Mouse (Mus musculus) gastrocnemius, adult 2 months (tissue): ENCODE measurements at regions not wholly inside any gene's neighbourhood (a gene's known extent, or its start where the extent isn't known, plus 50 kb on each side); places are given as distances from the start of the nearest gene placed in this dataset.

Experiments used
- DNase-seq: peaks from one replicate; pipeline ENCODE4 v3.0.0; 2022
- H3K27ac ChIP-seq: fragments of 200-600 bp; 2 replicates; pipeline ENCODE4 v1.8.1; 2022; ENCODE audit warnings: mild to moderate bottlenecking
- H3K4me3 ChIP-seq: fragments of 200-600 bp; 2 replicates; pipeline ENCODE4 v1.8.1; 2022; ENCODE audit warnings: mild to moderate bottlenecking, moderate library complexity
- CTCF ChIP-seq: fragments of 200-600 bp; IDR thresholded peaks from 2 replicates; pipeline ENCODE4 v1.8.1; 2022; ENCODE audit warnings: antibody characterized with exemption, mild to moderate bottlenecking, moderate library complexity
- intact Hi-C: fragments of 180-260 bp; cut with DNase I; formaldehyde crosslinking; loops from one replicate; pipeline ENCODE4 v1.15.1; 2025

DNA sequence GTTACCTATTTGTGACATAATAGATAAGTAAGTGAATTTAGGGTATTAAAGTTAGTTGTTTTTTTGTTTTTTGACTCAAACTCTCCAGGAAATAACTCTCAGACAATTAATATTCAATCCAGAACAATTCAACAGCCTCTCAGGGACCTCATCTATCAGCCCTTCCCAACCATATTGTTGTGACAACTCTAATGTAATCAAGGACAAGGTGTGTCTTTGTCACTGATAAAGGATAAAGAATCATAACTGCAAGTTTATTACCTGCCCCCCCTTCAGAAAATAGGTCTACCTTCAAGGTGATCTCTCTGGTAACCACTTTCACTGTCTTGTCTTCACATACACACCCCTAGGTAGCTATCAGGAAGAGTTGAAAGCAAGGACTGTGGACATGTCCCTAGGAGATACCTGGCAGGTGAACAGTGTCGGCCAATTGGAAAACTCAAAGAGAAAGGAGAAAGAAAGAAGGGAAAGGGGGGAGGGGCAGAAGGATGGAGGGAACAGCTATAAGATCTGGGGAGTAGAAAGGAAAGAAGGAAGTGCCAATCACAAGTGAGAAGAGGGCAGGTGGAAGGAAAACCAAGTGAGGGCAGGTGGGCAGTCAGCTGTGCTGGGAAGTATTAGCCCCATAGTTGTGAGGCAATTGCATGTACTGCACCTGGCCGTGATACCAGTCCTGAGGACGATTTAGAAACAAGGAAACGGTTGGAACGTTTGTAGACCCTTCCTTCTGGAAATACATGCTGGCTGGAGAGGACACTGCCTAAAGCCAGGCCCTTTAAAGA is 51.3 kb upstream of the Gm47985 start:
- TF ChIP-seq CTCF = no peak
- intact Hi-C loops = no loop called here

DNA sequence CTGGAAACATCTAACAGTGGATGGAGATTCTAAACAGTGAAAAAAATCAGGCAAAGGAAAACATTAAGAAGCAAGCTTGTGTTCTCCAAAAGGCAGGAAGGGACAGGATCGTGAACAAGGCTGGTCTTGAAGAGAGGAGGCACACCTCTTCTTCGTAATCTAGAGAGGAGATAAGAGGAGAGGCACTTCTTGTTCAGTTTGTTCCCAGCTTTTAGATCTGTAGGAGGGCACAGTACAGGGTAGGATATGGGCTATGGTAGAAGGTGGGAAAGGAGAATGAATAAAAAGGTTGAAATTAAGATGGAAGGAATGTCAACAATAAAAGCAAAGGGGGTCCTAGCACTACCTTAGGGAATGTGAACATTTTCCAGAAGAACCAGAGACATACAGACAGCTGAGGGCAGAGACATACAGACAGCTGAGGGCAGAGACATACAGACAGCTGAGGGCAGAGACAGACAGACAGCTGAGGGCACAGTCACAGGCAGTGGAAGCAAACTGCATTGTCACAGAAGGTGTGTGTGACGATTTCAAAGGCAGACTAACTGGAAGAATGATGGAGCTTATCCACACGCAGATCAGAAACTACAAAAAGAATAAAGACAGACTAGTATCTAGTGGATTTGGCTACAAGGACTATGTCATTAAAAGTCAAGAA is 50.6 kb upstream of the Gm47985 start:
- DNase-seq = no peak
- intact Hi-C loops = no loop called here
- no peak for TF ChIP-seq CTCF
- Histone ChIP-seq H3K4me3 (no peak overlapping the region), H3K27ac (no peak overlapping the region)

More for the DNA sequence above, 51.3 kb upstream of the Gm47985 start:
- Histone ChIP-seq H3K4me3 (no peak overlapping the region), H3K27ac (no peak overlapping the region)
- no peak for DNase-seq
